16 mouse cellular contexts compared by ENCODE assay signal in genomic region chr7:40388152-40388551, GRCm38 (mm10).
"Had no signal": no experiment of that assay in that cellular context is flagged by ENCODE, and none has a peak within 500 bp of the region (broad histone marks: within the 10 kb centered on the region; RNA-seq: fewer than 3 reads in every experiment).

No protein-coding gene starts in this region.

- H3K27me3 ChIP-seq: midbrain, embryonic 13.5 days; midbrain, embryonic 15.5 days; neural tube, embryonic 12.5 days had no signal

- H3K4me3 ChIP-seq: midbrain, embryonic 10.5 days; midbrain, embryonic 13.5 days; midbrain, embryonic 15.5 days; neural tube, embryonic 12.5 days had no signal

- ATAC-seq: midbrain, embryonic 13.5 days; midbrain, embryonic 15.5 days had no signal

- DNase-seq: lung, adult 18-20 months; lung, embryonic 14.5 days; lung, postnatal 10 days; lung, postnatal 4 days; retina, postnatal 1 day; right cerebral cortex, adult 18-20 months; right cerebral cortex, postnatal 25 days; right cerebral cortex, postnatal 4 days; spleen, adult 18-20 months; thymus, adult 18-20 months; thymus, postnatal 14 days; thymus, postnatal 36 days had no signal

- H3K9ac ChIP-seq: lung, embryonic 14.5 days; midbrain, embryonic 13.5 days; midbrain, embryonic 15.5 days; neural tube, embryonic 12.5 days had no signal

- H3K9me3 ChIP-seq: midbrain, embryonic 10.5 days; midbrain, embryonic 13.5 days; midbrain, embryonic 15.5 days; neural tube, embryonic 12.5 days had no signal

- H3K4me2 ChIP-seq: lung, embryonic 14.5 days; midbrain, embryonic 13.5 days; midbrain, embryonic 15.5 days; neural tube, embryonic 12.5 days had no signal

- H3K36me3 ChIP-seq: midbrain, embryonic 10.5 days; midbrain, embryonic 13.5 days; midbrain, embryonic 15.5 days; neural tube, embryonic 12.5 days had no signal

- H3K27ac ChIP-seq: midbrain, embryonic 13.5 days; midbrain, embryonic 15.5 days; neural tube, embryonic 12.5 days had no signal
